Mouse (Mus musculus) myocyte (in vitro differentiated cells): ENCODE measurements around the gene Cldn19. TPM values are rescaled to one million over a fixed set of nuclear protein-coding genes. Genes with fewer than 3 reads are reported as not detected.

Source experiments
- H3K27me3 ChIP-seq: one replicate; pipeline ENCODE4 v1.6.1; 2011; ENCODE audit not compliant: control insufficient read depth, insufficient read depth, insufficient read length
- H3K36me3 ChIP-seq: one replicate; pipeline ENCODE4 v1.6.1; 2011; ENCODE audit not compliant: control insufficient read depth, insufficient read depth
- H3K4me2 ChIP-seq: one replicate; pipeline ENCODE4 v1.6.1; 2011; ENCODE audit warnings: low read depth, control low read depth
- H3K4me3 ChIP-seq: one replicate; pipeline ENCODE4 v1.5.1; 2011; ENCODE audit warnings: mild to moderate bottlenecking, control low read depth, moderate library complexity
- H3K79me2 ChIP-seq: one replicate; pipeline ENCODE4 v1.6.1; 2011; ENCODE audit not compliant: control insufficient read depth, insufficient read depth
- H3ac ChIP-seq: one replicate; pipeline ENCODE4 v1.6.1; 2011; ENCODE audit not compliant: control insufficient read depth, insufficient read length
- CEBPB ChIP-seq: IDR thresholded peaks from 2 replicates; pipeline ENCODE4 v1.6.1; 2011; ENCODE audit warnings: mild to moderate bottlenecking, moderate library complexity; ENCODE audit not compliant: poor library complexity, insufficient read depth, severe bottlenecking
- E2F4 ChIP-seq: IDR thresholded peaks from one replicate; pipeline ENCODE4 v1.6.1; 2011; ENCODE audit warnings: mild to moderate bottlenecking, control low read depth, moderate library complexity; ENCODE audit not compliant: insufficient read depth
- MAX ChIP-seq: IDR thresholded peaks from one replicate; pipeline ENCODE4 v1.6.1; 2011; ENCODE audit warnings: low read depth, mild to moderate bottlenecking, control low read depth
- MYOD1 ChIP-seq, 3 experiments: IDR thresholded peaks; one replicate each; pipeline ENCODE4 v1.6.1; 2011; ENCODE audit warnings: control low read depth in 2 of 3, low read depth in 2 of 3, mild to moderate bottlenecking in 2 of 3, moderate library complexity in 1 of 3; ENCODE audit not compliant: insufficient read length in 2 of 3, control insufficient read depth in 1 of 3
- MYOG ChIP-seq, 3 experiments: IDR thresholded peaks; one replicate each; pipeline ENCODE4 v1.6.1; 2011; ENCODE audit warnings: control low read depth in 2 of 3, low read depth in 2 of 3, mild to moderate bottlenecking in 2 of 3; ENCODE audit not compliant: insufficient read length in 2 of 3, control insufficient read depth in 1 of 3, insufficient read depth in 1 of 3
- POLR2A ChIP-seq: IDR thresholded peaks from one replicate; pipeline ENCODE4 v1.6.1; 2011; ENCODE audit warnings: low read depth, mild to moderate bottlenecking, control low read depth, moderate library complexity; ENCODE audit not compliant: insufficient read length
- POLR2AphosphoS2 ChIP-seq: IDR thresholded peaks from one replicate; pipeline ENCODE4 v1.6.1; 2011; ENCODE audit warnings: low read depth, control low read depth; ENCODE audit not compliant: insufficient read length
- REST ChIP-seq: IDR thresholded peaks from one replicate; pipeline ENCODE4 v1.6.1; 2011; ENCODE audit warnings: mild to moderate bottlenecking, control low read depth, moderate library complexity; ENCODE audit not compliant: insufficient read depth, insufficient read length
- SRF ChIP-seq: IDR thresholded peaks from one replicate; pipeline ENCODE4 v1.6.1; 2011; ENCODE audit warnings: low read depth; ENCODE audit not compliant: control insufficient read depth, insufficient read length
- TCF12 ChIP-seq: IDR thresholded peaks from one replicate; pipeline ENCODE4 v1.6.1; 2011; ENCODE audit warnings: mild to moderate bottlenecking, control low read depth; ENCODE audit not compliant: poor library complexity, insufficient read depth, severe bottlenecking
- TCF3 ChIP-seq: IDR thresholded peaks from one replicate; pipeline ENCODE4 v1.6.1; 2011; ENCODE audit warnings: low read depth, control low read depth; ENCODE audit not compliant: insufficient read length
- USF1 ChIP-seq: IDR thresholded peaks from one replicate; pipeline ENCODE4 v1.6.1; 2011; ENCODE audit warnings: low read depth, mild to moderate bottlenecking, control low read depth, moderate library complexity
- polyA plus RNA-seq: library from polyadenylated mRNA; unstranded; fragments of >200 nt; fragmentation: generic; extraction: Trizol; gene quantifications from one replicate; pipeline ENCODE4 v1.2.1, GENCODE M21; 2012; ENCODE audit warnings: missing spikeins

The Cldn19 gene
- 0.01 TPM for polyA plus RNA-seq

DNA sequence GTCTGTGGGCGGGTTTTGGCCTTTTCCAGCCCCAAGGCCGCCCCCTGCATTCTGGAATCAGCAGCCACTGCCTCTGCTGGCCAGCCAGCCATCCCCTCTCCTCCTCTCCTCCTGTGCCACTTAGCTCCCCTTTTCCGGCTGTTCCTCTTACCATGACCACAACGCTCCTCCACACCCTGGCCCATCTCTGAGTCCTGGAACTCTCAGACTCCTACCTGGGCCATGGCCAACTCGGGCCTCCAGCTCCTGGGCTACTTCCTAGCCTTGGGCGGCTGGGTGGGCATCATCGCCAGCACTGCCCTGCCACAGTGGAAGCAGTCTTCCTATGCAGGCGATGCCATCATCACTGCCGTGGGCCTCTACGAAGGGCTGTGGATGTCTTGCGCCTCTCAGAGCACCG, at the start of gene Cldn19:
TSS of gene Cldn19 (plus strand) at position 64 of the 400 bp plus-strand sequence.
- TF ChIP-seq REST (no peak), TCF12 (no peak), POLR2AphosphoS2 (no peak), MYOG (IDR thresholded peaks at IDR 0.05; ENCODE audit: control insufficient read depth in 1 of 3, insufficient read depth in 1 of 3, insufficient read length in 2 of 3, low read depth in 2 of 3) (no peak), MYOD1 (IDR thresholded peaks at IDR 0.05; ENCODE audit: control insufficient read depth in 1 of 3, insufficient read length in 2 of 3, low read depth in 2 of 3) (no peak), E2F4 (no peak), TCF3 (no peak), CEBPB (no peak), USF1 (no peak), MAX (no peak)
- no peak within 1 kb of the TSS for H3K4me2 ChIP-seq
- H3ac ChIP-seq: no peak within 1 kb of the TSS
- no peak within 1 kb of the TSS for H3K4me3 ChIP-seq
- no peaks in the 10 kb centered on the region for H3K36me3 ChIP-seq
- H3K79me2 ChIP-seq: no peaks in the 10 kb centered on the region
- H3K27me3 ChIP-seq: peaks cover 5% of the 10 kb centered on the region

- no peaks in the 10 kb centered on the region for H3K79me2 ChIP-seq
Observed at GRCm38 (mm10) chr4:119216667-119217066, 38.5 kb upstream of the Cldn19 start.

DNA sequence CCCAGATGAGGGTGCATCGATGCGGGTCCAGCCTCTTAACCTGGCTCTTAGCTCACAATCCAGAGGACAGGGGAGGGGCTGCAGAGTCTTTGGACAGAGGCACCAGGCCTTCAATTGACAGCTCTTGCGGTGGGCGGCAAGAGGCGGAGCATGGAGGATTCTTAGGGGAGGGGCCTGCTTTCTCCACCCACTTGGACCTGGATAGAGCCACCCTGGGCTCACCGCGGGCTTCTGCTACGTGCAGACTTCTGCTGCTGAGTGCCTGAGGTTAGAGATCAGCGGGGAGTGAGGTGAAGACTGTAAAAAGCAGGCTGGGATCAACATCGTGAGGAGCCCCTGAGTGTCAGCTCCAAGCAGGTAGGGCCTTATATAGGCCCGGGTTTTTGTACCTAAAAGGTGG, 37.0 kb upstream of the Cldn19 start, which contains the start of gene Tmem269:
TSS of gene Tmem269 (minus strand) at position 49 of the 400 bp plus-strand sequence.
- Histone ChIP-seq H3K79me2 (no peaks in the 10 kb centered on the region), H3ac (no peak within 1 kb of the TSS), H3K4me3 (no peak within 1 kb of the TSS), H3K4me2 (no peak within 1 kb of the TSS), H3K27me3 (no peaks in the 10 kb centered on the region), H3K36me3 (no peaks in the 10 kb centered on the region)
- TF ChIP-seq MYOG (IDR thresholded peaks at IDR 0.05; ENCODE audit: control insufficient read depth in 1 of 3, insufficient read depth in 1 of 3, insufficient read length in 2 of 3, low read depth in 2 of 3): no peak
- no peak for TF ChIP-seq MAX
- no peak for TF ChIP-seq POLR2A
- TF ChIP-seq CEBPB: no peak
- no peak for TF ChIP-seq TCF12
- TF ChIP-seq POLR2AphosphoS2: no peak
- no peak for TF ChIP-seq SRF
- no peak for TF ChIP-seq TCF3
- TF ChIP-seq REST: no peak
- TF ChIP-seq USF1: no peak
- TF ChIP-seq MYOD1 (IDR thresholded peaks at IDR 0.05; ENCODE audit: control insufficient read depth in 1 of 3, insufficient read length in 2 of 3, low read depth in 2 of 3): no peak
- TF ChIP-seq E2F4: no peak

More at GRCm38 (mm10) chr4:119216667-119217066, 38.5 kb upstream of the Cldn19 start:
- Histone ChIP-seq H3ac (no peak overlapping the region), H3K4me2 (no peak overlapping the region), H3K27me3 (no peaks in the 10 kb centered on the region), H3K36me3 (no peaks in the 10 kb centered on the region), H3K4me3 (no peak overlapping the region)
- TF ChIP-seq MYOG (IDR thresholded peaks at IDR 0.05; ENCODE audit: control insufficient read depth in 1 of 3, insufficient read depth in 1 of 3, insufficient read length in 2 of 3, low read depth in 2 of 3): no peak
- peak; percentile 25 for TF ChIP-seq POLR2AphosphoS2

GRCm38 (mm10) chr4:119223696-119224095, 31.5 kb upstream of the Cldn19 start:
- H3ac ChIP-seq: no peak overlapping the region
- H3K4me2 ChIP-seq: no peak overlapping the region
- no peak overlapping the region for H3K4me3 ChIP-seq
- TF ChIP-seq POLR2A: no peak
- no peak for TF ChIP-seq MYOG (IDR thresholded peaks at IDR 0.05; ENCODE audit: control insufficient read depth in 1 of 3, insufficient read depth in 1 of 3, insufficient read length in 2 of 3, low read depth in 2 of 3)
- peak; percentile 16 for TF ChIP-seq POLR2AphosphoS2
- no peak for TF ChIP-seq REST
- TF ChIP-seq USF1: no peak
- H3K27me3 ChIP-seq: no peaks in the 10 kb centered on the region
- H3K36me3 ChIP-seq: peaks cover 24% of the 10 kb centered on the region
- no peaks in the 10 kb centered on the region for H3K79me2 ChIP-seq

- Histone ChIP-seq H3ac (no peak overlapping the region), H3K4me2 (no peak overlapping the region), H3K79me2 (no peaks in the 10 kb centered on the region), H3K36me3 (peaks cover 24% of the 10 kb centered on the region), H3K27me3 (no peaks in the 10 kb centered on the region), H3K4me3 (no peak overlapping the region)
- no peak for TF ChIP-seq SRF
- TF ChIP-seq TCF3: no peak
- no peak for TF ChIP-seq TCF12
- no peak for TF ChIP-seq MYOG (IDR thresholded peaks at IDR 0.05; ENCODE audit: control insufficient read depth in 1 of 3, insufficient read depth in 1 of 3, insufficient read length in 2 of 3, low read depth in 2 of 3)
- no peak for TF ChIP-seq REST
- TF ChIP-seq POLR2A: no peak
- TF ChIP-seq CEBPB: no peak
- no peak for TF ChIP-seq MYOD1 (IDR thresholded peaks at IDR 0.05; ENCODE audit: control insufficient read depth in 1 of 3, insufficient read length in 2 of 3, low read depth in 2 of 3)
- no peak for TF ChIP-seq USF1
- no peak for TF ChIP-seq POLR2AphosphoS2
- no peak for TF ChIP-seq MAX
- no peak for TF ChIP-seq E2F4
Observed at GRCm38 (mm10) chr4:119224534-119224933, 30.7 kb upstream of the Cldn19 start.
